Mouse (Mus musculus): ENCODE results near the gene Zbtb8os.

The Zbtb8os gene

DNA sequence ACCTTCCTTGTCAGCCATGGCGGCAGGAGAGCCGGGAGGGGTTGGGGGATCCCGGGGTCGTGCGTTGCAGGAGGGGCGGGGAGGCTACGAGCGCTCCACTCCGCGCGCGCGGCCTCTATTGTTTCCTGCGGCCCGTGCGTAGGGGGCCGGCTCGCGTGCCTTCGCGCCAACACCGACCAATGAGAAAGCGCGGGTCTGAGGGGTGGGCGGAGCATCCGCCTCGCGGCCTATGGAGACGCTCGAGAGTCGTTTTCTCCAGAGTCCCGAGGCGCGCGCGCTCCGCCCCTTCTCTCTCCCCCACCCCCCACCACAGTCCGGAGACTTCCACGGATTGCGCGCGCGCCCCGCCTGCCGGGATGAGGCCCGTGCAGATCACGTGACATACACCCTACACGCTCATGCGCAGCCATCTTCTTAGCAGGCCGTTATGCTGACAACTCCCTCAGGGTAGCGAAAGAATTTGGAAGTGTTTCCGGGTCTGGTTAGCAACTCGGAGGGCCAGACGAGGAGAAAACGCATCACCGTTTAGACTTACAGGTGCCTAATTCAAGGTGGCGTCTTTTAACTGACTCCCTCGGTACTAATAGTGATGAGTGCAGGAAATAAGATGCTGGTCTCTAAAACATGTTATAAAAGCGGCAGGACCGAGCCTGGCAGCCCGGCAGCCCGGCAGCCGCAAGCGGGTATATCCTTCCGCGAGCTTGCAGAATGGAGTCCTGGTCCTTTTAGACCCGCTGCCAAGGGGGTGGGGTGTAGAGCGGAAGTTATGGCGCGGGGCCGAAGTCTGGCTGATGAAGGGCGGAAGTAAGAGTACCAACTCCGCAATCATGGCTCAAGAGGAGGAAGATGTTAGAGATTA is at the start of gene Zbtb8os, which contains the start of gene Rbbp4:
Gene Zbtb8os, plus strand, starts transcription at position 480 of the 859 bp plus-strand sequence.
Gene Rbbp4, minus strand, starts transcription at position 155 of the 859 bp plus-strand sequence.
- peak; percentile 95 for DNase-seq

DNA sequence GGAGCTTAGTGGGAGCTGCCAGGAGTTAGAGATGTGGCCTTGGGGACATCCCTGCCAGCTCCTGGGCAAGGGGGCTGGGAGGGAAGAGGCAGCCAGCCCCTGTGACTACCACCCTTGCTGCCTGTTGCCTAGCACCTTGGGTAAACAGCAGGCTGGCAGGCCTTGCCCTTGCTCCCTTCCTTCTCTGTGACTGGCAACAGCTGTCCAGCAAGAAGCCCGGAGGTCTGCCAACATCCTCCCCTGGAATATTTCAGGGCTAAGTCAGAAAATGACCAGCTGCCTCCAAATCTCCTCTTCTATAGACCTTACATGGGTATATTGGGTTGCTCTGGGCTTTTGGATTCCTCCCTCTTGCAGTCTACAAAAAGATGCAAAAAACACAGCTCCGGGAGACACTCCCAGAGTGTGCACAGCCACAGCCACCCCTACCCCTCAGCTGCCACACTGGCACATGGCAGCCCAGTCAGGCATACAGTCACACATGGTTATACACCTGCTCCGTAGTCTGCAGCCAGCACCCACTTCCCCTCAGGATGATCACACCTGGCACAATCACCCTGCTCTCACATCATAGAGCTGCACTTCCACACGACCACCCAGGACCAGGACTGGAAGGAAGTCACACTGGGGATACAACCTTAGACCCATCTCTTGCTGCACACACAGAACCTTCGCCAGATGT is 49.4 kb upstream of the Zbtb8os start:
- DNase-seq: no peak

DNA sequence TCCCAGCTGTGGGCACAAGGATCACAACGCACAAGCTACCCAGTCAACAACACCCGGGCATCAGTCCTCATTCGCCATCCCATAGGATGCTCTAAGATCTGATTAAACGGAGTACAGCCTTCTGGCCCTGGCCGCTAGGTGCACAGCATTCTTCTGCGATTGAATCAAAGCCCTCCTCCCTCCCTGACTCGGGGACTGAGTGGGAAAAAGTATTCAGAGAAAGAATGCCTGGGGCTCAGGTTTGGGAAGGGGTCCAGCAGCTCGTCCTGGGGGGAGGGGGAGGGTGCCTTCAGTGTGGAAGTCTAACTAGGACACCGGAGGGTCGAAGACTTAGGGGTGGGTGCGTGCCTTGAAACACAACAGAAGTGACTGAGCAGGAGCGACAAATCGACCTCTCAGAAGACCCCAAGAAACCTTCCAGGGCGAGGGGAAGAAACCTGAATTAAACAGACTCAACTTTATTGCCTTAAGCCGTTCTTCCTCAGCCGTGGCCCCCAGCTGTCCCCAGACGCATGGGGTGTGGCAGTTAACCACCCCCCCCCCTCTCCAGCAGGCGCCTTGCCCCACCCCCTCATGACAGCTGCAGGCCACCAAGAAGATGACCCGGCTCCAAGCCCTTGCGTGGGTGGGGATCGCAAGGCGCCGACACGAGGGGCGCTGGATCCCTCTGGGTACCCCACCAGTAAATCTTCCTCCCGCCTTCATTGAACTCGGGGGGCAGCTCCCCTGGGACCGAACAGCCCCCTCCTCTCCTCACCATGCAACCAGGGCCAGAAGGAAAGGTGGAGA is 48.6 kb upstream of the Zbtb8os start:
- no peak for DNase-seq

DNA sequence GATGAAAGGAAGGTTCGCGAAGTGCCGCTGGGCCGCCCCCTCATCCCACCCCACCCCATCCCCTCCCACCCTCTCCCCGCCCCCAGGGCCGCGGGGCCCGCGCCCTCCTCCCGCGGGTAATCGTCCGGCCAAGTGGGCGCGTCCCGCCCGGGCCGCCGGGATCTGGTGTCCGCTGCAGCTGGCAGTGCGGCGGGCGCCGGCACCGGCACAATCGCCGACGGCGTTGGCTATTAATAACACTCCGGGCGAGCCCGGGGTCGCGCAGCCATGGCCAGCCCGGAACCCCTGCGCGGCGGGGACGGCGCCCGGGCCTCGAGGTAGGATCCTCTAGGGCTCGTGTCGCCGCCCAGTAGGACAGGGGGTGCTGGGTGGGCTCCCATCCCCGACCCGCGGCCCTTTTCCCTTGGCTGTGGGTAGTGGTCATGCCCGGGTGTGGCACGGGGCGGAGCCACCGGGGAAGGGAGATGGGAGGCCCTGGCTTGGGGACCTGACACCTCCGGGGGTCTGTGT is 48.0 kb upstream of the Zbtb8os start, which contains the start of gene Sync:
Gene Sync, plus strand, starts transcription at position 146 of the 510 bp plus-strand sequence.
- DNase-seq: no peak

DNA sequence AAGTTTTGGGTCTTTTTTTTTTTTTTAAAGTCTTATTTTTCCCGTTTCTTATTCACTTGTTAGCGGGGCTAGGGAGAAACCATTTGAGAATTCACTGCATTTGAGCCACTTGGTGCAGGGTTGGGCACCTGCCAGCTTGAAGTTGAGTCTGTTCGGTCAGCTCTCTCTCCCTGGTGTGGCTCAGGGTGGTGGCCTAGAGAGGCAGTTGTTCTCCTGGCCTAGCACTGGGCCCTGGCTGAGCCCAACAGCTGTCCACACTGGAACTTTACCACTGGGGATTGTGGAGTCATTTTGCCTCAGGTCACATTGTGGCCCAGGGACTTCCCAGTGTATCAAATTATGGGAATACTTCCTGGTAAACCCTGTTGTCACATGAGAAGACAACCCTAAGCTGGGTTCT is 47.4 kb upstream of the Zbtb8os start:
- DNase-seq: no peak

DNA sequence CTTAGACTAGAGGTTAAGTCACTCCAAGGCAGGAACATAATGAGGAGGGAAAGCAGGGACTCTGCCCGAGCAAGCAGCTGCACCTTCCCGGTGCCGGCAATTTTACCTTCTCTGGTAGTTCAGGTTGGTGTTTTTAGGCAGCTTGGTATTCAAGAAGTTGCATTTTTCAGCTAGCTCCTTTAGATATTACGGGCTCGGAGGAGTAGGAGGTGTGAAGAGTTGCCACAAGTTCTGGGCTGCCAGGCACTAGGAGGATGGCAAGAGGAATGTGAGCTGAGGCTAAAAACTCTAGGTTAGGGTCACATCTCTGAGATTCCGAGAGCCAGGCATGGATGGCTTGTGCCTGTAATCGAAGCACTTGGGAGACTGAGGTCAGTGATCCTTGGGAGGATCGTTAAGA is 45.8 kb upstream of the Zbtb8os start:
- no peak for DNase-seq

DNA sequence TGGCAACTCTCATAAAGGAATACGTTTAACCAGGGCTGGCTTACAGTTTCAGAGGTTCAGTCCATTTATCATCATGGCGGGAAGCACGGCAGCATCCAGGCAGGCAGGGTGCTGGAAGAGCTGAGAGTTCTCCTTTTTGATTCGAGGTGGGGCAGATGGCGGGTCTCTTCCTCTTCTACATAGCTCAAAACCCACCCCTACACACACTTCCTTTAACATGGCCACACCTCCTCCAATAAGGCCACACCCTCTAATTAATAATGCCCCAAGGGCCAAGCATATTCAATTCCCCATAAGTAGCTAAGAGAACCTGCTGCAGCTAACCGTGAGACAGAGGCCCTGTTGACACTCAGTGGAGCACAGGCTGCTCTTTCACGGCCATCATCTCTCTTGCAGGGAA is 42.7 kb upstream of the Zbtb8os start:
- DNase-seq: no peak

DNA sequence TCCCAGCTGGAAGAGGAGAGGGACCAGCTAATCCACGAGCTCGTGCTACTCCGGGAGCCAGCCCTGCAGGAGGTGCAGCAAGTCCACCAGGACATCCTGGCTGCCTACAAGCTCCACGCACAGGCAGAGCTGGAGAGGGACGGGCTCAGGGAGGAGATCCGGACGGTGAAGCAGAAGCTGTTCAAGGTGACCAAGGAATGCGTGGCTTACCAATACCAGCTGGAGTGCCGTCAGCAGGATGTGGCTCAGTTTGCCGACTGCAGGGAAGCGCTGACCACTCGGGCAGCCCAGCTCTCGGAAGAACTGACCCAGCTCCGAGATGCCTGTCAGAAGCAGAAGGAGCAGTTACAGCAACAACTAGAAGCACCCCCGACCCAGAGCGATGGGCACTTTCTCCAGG is 41.8 kb upstream of the Zbtb8os start:
- DNase-seq: no peak

DNA sequence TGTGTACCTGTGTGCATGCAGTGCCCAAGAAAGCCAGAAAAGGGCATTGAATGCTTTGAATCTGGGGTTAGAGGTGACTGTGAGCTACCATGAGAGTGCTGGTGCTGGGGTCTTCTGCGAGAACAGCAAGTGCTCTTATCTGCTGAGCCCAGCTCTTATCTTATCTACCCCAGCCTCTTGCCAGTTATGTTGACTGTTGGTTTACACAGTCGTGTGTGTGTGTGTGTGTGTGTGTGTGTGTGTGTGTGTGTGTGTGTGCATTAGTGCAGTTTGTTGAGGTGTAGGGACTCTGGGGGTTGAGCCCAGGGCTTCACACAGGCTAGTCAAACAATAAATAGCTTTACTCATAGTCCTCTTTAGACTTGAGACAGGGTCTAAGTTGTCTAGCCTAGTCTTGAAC is 40.3 kb upstream of the Zbtb8os start:
- DNase-seq: no peak

DNA sequence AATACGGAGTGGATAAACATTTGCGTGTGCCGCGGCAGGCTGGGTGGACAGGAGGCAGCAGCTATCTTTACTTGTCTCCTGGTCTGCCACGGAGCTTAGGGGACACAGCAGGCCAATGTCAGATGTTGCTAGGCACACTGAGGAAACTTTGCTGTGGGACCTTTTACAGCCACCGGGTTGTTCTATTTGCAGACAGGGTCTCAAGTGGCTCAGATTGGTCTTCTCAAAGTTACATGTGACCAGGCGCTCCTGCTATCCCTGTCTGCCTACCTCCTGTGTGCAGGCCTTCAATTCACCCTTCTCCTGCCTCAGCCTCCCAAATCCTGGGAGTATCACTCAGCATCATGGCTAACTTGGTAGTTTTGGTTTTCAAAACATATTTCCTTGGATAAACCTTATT is 39.4 kb upstream of the Zbtb8os start:
- DNase-seq: no peak

DNA sequence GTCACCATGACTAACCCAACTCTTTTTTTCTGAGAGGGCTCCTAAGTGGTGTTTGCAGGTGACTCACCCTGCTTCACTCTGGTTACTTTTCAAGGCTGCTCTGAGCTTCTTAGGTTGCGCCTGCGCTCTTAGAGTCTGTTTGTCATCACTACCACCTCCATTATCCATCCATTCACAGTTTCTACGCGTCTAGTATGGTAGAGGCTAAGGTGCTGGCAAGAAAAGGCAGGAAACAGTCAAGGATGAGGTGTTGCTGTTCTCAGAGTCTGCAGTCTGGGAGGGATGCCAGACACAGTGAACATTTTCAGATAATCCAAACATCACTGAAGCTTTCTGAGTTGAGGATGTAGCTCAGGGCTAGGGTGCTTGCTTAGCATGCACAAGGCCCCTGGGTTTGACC is 37.8 kb upstream of the Zbtb8os start:
- no peak for DNase-seq

DNA sequence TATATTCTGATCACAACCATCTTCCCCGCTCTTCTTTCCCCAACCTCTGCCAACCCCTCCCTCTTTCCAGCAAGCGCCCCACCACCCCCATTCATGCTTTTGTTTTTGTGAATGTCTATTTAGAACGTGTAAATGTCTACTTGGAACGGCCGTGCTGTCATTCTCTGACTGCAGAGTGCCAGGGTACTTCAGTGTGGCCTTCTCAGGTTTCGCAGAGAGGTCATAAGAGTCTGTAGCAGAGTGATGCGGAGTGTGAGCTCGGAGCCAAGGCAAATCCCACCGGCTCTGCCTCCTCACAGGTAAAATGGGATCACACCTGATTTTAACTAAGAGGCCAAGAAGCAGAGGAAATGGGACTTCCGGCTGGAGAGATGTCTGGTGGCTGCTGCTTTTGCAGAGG is 36.4 kb upstream of the Zbtb8os start:
- no peak for DNase-seq

DNA sequence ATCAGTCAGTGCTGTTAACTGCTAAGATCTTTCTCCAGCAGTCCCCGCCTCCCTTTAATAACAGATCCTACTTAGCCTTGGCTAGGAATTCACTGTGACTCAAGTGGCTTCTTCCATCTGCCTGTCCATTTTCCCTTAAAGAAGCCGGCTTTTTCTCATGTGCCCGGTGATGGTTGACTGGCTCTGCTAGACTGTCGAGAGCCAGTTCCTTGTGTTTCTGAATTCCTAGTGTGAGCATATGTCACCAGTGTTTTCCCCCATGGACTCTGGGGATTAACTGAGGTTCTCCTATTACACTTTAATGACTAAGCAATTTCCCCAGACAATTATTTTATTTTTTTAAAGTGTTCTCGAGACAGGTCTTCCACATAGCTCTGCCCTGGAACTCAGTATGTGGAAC is 32.1 kb upstream of the Zbtb8os start:
- DNase-seq: no peak

DNA sequence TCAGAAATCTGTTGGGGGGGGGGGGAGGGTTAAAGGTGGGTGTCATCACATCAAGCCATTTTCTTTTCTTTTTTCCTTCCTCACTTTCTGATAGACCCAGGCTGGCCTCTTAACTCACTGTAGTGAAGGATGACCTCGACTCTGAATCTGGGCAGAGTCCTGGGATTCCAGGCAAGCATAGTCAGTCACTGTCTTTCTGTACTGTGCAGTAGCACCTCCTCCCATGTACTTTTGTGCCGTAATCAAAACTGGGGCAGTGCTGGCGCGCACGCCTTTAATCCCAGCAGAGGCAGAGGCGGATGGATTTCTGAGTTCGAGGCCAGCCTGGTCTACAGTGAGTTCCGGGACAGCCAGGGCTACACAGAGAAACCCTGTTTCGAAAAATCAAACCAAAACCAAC is 31.7 kb upstream of the Zbtb8os start:
- DNase-seq: no peak

DNA sequence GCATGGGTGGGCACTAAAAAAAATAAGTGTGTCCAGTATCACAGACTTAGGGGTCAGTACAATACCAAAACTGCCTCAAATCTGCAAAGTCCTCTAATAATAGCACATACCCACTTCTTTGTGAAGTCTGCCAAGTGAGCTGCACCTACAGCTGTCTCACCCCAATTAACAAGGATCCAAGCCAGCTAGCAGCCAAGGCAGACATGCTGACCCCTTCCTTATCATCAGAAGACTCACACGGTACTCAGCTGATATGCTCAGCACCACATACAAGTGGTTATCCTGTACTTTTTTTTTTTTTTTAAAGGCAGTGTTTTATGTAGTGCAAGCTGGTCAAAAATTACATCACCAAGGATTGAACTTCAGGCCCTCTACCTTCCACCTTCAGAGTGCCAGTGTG is 31.2 kb upstream of the Zbtb8os start:
- no peak for DNase-seq

DNA sequence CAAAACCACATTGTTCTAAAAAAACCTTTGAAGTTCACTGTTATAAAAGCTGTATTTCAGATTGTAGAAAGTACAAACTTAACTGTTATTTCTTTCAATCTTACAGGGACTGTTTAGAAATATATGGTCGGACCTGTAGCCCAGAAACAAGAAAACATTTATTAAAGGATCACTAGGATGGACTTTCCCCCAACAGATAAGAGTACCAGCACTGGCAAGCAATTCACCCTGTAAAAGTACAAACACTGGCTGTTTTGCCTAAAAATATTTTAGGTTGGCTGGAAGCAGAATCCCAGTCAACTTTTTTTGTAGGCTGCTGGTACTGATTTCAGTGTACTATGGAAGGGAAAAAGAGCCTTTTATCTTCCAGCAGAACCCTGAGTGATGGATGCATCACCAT is 27.6 kb upstream of the Zbtb8os start:
- DNase-seq: no peak

DNA sequence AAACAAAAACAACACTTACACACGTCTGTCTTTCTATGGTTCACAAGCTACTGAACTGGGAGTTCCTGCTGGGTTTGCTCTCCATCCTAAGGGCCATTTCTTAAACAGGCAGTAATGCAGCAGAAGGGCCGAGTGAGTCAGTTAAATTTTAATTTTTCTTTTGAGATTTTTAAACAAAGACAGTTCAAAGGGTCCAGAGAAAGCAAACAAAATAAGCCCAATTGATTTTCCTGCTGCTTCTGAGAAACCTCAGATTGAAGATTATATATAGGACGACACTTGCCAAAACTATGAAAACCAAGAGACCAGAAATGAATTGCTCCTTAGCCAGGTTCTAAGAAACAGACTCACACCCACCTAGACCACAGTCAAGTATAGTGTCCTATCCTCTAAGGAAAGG is 21.6 kb upstream of the Zbtb8os start:
- no peak for DNase-seq

DNA sequence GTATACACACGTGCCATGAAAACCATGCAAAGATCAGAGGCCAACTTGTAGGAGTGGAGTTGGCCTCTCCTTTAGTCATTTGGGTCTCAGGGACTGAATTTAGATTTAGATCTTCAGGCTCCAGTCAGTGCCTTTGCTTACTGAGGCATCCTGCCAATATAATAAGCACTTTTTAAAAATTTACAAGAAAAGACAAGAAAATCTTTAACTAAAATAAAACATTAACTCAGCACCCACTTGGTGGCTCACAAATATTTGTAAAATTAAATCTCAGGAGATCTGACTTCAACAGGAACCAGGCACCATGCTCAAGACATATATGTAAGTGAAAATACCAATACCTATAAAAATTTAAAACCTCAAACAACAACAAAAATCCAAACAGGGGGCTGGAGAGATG is 14.6 kb upstream of the Zbtb8os start:
- no peak for DNase-seq

DNA sequence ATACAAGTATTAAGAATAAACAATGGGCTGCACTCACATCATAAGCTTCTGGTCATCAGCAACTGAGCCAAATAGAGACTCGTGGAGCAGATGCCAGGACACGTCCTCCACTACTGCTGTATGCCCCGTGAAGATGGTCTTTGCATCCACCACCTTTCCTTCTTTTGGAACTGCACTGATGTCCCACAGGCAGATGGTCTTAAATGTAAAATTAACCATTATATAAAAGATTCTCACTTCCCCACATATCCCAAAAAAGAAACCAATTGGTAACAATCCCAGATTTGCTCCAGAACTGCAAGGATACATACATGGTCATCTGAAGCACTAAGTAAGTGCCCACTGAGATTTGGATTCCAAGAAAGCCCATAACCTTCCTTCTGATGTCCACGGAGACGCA is 13.5 kb upstream of the Zbtb8os start:
- DNase-seq: no peak

DNA sequence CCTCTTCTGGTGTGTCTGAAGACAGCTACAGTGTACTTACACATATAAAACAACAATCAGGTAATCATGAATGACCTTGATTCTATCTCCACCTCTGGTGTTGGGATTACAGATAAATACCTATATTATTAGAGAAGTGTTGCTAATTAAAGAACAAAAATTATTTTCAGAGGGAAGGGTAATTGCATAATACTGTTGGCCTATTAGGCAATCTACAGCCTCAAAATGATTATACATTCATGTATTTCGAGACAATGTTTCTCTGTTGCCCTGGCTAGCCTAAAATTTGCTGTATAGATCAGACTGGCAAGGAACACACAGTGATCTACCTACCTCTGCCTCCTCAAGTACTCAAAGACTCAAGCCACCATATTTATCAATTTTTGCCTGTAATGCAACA is 12.0 kb upstream of the Zbtb8os start:
- DNase-seq: no peak

DNA sequence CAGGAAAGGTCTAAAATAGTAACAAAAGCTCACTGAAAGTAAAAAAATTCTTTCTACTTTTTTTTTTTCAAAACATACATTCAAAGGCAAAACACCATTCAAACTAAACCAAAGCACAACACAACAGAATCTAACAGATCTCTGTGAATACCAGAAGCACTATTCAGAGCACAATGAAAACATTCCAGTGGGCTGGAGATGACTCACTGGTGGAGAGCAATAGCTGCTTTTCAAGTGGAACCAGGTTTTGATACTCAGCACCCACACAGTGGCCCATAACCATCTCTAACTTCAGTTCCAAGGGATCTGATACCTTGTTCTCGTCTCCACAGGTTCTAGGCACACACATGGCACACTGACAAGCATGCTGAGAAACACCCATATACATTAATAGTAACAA is 10.7 kb upstream of the Zbtb8os start:
- no peak for DNase-seq

DNA sequence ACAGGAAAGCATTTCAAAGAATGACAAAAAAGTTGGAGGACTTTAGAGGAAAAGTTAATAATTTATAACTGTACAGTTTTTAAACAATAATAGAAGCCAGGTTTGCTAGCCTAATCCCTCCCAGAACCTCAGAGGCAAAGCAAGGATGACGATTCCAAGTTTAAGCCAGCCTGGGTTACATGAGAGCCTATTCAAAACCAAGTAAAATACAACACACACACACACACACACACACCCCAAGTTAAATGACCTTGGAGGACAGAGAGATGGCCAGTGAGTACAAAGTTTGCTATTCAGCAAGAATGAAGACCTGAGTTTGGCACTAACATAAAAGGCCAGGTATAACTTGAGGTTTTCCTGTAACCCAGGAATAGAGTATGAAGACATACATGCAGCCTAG is 9.3 kb upstream of the Zbtb8os start:
- DNase-seq: no peak

DNA sequence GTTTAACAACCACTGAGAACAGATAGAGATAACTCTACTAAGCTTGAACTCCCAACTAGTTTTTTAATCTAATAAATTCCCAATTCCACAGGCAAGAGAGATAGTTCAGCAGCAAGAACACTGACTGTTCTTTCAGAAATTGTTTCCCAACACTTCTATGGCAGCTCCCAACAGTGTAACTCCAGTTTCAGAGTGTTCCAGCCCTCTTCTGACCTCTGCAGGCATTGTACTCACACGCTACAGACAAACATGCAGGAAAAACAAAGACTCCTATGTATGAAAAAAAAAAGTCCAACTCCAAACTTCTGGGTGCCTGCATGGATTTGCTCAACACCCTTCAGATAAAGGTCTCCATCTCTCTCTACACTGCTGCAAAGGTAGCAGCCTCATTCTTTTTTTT is 2.6 kb upstream of the Zbtb8os start:
- DNase-seq: no peak

Data from cerebellum, adult 8-10 months (tissue).